Mouse (Mus musculus): ENCODE measurements around the gene Tiam1. TPM values are rescaled to one million over a fixed set of nuclear protein-coding genes. Genes with fewer than 3 reads are reported as not detected.

Gene Tiam1
- total and polyA plus RNA-seq, 2 experiments = 0.27 to 0.65 TPM

DNA sequence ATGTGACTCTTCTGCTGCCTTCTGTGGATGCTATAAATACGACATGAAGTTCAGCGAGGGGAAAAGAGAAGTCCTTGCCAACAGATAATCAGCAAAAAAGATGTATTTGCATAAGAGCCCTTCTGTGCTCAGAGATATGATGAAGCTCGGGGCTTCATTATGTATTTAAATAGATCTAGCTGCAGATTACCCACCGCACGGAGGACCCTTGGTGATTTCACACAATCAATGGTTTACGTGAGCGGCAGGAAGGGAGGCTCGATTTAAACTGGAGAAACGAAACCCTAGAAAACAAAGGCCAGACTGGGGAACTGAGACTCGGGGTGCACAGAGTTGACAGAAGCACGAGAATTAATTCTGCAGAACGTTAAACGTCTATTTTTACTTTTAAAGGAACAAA, 272.2 kb downstream of the Tiam1 start:
- TF ChIP-seq CTCF (IDR thresholded peaks at IDR 0.05; ENCODE audit: low read depth, low read length) = no peak
- TF ChIP-seq POLR2A (IDR thresholded peaks at IDR 0.05; ENCODE audit: extremely low read depth, insufficient read depth, low read length) = no peak
- peak; percentile 20 for DNase-seq (ENCODE audit: extremely low read depth, low read depth, low spot score)
- no peaks in the 10 kb centered on the region for H3K4me1 ChIP-seq (ENCODE audit: control insufficient read depth, insufficient read depth, low read length)
- no peak overlapping the region for H3K9ac ChIP-seq (ENCODE audit: low read depth, low read length)
- no peaks in the 10 kb centered on the region for H3K27me3 ChIP-seq (ENCODE audit: control insufficient read depth, insufficient read depth, low read length)
- no peaks in the 10 kb centered on the region for H3K79me2 ChIP-seq (ENCODE audit: control insufficient read depth, insufficient read depth, low read length)
- H3K4me3 ChIP-seq (ENCODE audit: insufficient read depth, low read depth, low read length) = no peak overlapping the region
- no peaks in the 10 kb centered on the region for H3K36me3 ChIP-seq (ENCODE audit: control insufficient read depth, insufficient read depth, low read length)
- no peak overlapping the region for H3K27ac ChIP-seq (replicated peaks; ENCODE audit: insufficient read depth, low read depth, low read length)
- 72% methylated on average over 13 of the region's 13 CpGs for WGBS

DNA sequence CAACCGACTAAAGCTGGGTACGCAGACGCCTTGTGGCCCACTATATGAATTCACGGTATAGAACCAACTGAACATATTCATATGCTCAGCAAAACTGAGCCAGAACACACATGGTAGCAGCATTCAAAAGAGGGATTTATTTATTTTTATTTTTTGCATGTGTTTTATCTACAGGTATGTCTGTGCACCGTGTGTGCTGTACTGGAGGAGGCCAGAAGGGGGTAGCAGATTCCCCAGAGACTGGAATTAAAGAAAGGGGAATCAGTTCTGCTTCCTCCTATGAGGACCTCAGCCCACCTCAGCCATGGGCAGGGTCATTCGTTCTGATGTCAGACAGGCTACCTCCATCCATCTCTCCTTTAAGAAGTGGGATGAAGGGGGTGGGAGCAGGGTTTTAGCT, 273.5 kb downstream of the Tiam1 start:
- Histone ChIP-seq H3K4me3 (ENCODE audit: insufficient read depth, low read depth, low read length) (no peak overlapping the region), H3K79me2 (ENCODE audit: control insufficient read depth, insufficient read depth, low read length) (no peaks in the 10 kb centered on the region), H3K27ac (replicated peaks; ENCODE audit: insufficient read depth, low read depth, low read length) (no peak overlapping the region), H3K9ac (ENCODE audit: low read depth, low read length) (no peak overlapping the region), H3K36me3 (ENCODE audit: control insufficient read depth, insufficient read depth, low read length) (no peaks in the 10 kb centered on the region), H3K4me1 (ENCODE audit: control insufficient read depth, insufficient read depth, low read length) (no peaks in the 10 kb centered on the region), H3K27me3 (ENCODE audit: control insufficient read depth, insufficient read depth, low read length) (no peaks in the 10 kb centered on the region)
- TF ChIP-seq CTCF (IDR thresholded peaks at IDR 0.05; ENCODE audit: low read depth, low read length) = no peak
- no peak for TF ChIP-seq POLR2A (IDR thresholded peaks at IDR 0.05; ENCODE audit: extremely low read depth, insufficient read depth, low read length)
- 97% methylated on average over 6 of the region's 6 CpGs for WGBS
- DNase-seq (ENCODE audit: extremely low read depth, low read depth, low spot score) = no peak

- TF ChIP-seq CTCF (IDR thresholded peaks at IDR 0.05; ENCODE audit: low read depth, low read length) = no peak
- no peak for TF ChIP-seq POLR2A (IDR thresholded peaks at IDR 0.05; ENCODE audit: extremely low read depth, insufficient read depth, low read length)
- Histone ChIP-seq H3K9ac (ENCODE audit: low read depth, low read length) (no peak overlapping the region), H3K4me1 (ENCODE audit: control insufficient read depth, insufficient read depth, low read length) (no peaks in the 10 kb centered on the region), H3K79me2 (ENCODE audit: control insufficient read depth, insufficient read depth, low read length) (no peaks in the 10 kb centered on the region), H3K27ac (replicated peaks; ENCODE audit: insufficient read depth, low read depth, low read length) (no peak overlapping the region), H3K36me3 (ENCODE audit: control insufficient read depth, insufficient read depth, low read length) (no peaks in the 10 kb centered on the region), H3K27me3 (ENCODE audit: control insufficient read depth, insufficient read depth, low read length) (no peaks in the 10 kb centered on the region), H3K4me3 (ENCODE audit: insufficient read depth, low read depth, low read length) (no peak overlapping the region)
- WGBS = 82% methylated on average over 3 of the region's 3 CpGs
- DNase-seq (ENCODE audit: extremely low read depth, low read depth, low spot score) = no peak
Measured at GRCm38 (mm10) chr16:89868502-89868901, 275.1 kb downstream of the Tiam1 start.

GRCm38 (mm10) chr16:89867212-89867829, 276.2 kb downstream of the Tiam1 start:
- DNase-seq (ENCODE audit: extremely low read depth, low read depth, low spot score) = no peak
- Histone ChIP-seq H3K4me1 (ENCODE audit: control insufficient read depth, insufficient read depth, low read length) (no peaks in the 10 kb centered on the region), H3K27me3 (ENCODE audit: control insufficient read depth, insufficient read depth, low read length) (no peaks in the 10 kb centered on the region), H3K9ac (ENCODE audit: low read depth, low read length) (no peak overlapping the region), H3K36me3 (ENCODE audit: control insufficient read depth, insufficient read depth, low read length) (no peaks in the 10 kb centered on the region), H3K27ac (replicated peaks; ENCODE audit: insufficient read depth, low read depth, low read length) (no peak overlapping the region), H3K4me3 (ENCODE audit: insufficient read depth, low read depth, low read length) (no peak overlapping the region), H3K79me2 (ENCODE audit: control insufficient read depth, insufficient read depth, low read length) (no peaks in the 10 kb centered on the region)
- TF ChIP-seq POLR2A (IDR thresholded peaks at IDR 0.05; ENCODE audit: extremely low read depth, insufficient read depth, low read length) = no peak
- TF ChIP-seq CTCF (IDR thresholded peaks at IDR 0.05; ENCODE audit: low read depth, low read length) = no peak
- WGBS = 93% methylated on average over 26 of the region's 26 CpGs

DNA sequence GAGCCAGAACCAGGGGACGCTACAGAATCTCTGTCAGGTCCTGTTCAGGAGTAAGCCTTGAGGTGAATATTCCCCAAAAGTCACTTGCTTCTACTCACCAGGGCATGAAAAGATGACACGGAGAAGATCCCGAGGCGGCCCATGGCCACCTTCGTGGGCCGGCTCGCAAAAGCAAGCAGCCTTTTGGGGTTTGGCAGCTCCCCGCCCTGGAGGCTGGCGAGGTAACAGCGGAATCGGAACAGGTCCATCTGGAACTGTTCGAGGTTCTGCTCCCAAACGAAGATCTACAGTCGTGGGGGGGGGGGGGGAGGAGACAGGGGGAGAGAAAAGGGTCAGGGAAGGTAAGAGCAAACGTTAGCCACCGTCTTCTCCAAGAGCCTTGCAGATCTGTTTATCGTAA, 278.4 kb downstream of the Tiam1 start:
- Histone ChIP-seq H3K9ac (ENCODE audit: low read depth, low read length) (no peak overlapping the region), H3K36me3 (ENCODE audit: control insufficient read depth, insufficient read depth, low read length) (no peaks in the 10 kb centered on the region), H3K79me2 (ENCODE audit: control insufficient read depth, insufficient read depth, low read length) (no peaks in the 10 kb centered on the region), H3K27me3 (ENCODE audit: control insufficient read depth, insufficient read depth, low read length) (no peaks in the 10 kb centered on the region), H3K4me3 (ENCODE audit: insufficient read depth, low read depth, low read length) (no peak overlapping the region), H3K4me1 (ENCODE audit: control insufficient read depth, insufficient read depth, low read length) (no peaks in the 10 kb centered on the region), H3K27ac (replicated peaks; ENCODE audit: insufficient read depth, low read depth, low read length) (no peak overlapping the region)
- TF ChIP-seq CTCF (IDR thresholded peaks at IDR 0.05; ENCODE audit: low read depth, low read length) (no peak), POLR2A (IDR thresholded peaks at IDR 0.05; ENCODE audit: extremely low read depth, insufficient read depth, low read length) (no peak)
- DNase-seq (ENCODE audit: extremely low read depth, low read depth, low spot score) = no peak
- WGBS = 88% methylated on average over 17 of the region's 17 CpGs

- H3K9ac ChIP-seq (ENCODE audit: low read depth, low read length) = no peak overlapping the region
Measured at GRCm38 (mm10) chr16:89864710-89865109, 278.9 kb downstream of the Tiam1 start.

More at GRCm38 (mm10) chr16:89864710-89865109, 278.9 kb downstream of the Tiam1 start:
- no peaks in the 10 kb centered on the region for H3K79me2 ChIP-seq (ENCODE audit: control insufficient read depth, insufficient read depth, low read length)
- H3K4me3 ChIP-seq (ENCODE audit: insufficient read depth, low read depth, low read length) = no peak overlapping the region
- no peaks in the 10 kb centered on the region for H3K27me3 ChIP-seq (ENCODE audit: control insufficient read depth, insufficient read depth, low read length)
- no peaks in the 10 kb centered on the region for H3K4me1 ChIP-seq (ENCODE audit: control insufficient read depth, insufficient read depth, low read length)
- peak; percentile 4 for DNase-seq (ENCODE audit: extremely low read depth, low read depth, low spot score)
- no peaks in the 10 kb centered on the region for H3K36me3 ChIP-seq (ENCODE audit: control insufficient read depth, insufficient read depth, low read length)
- TF ChIP-seq POLR2A (IDR thresholded peaks at IDR 0.05; ENCODE audit: extremely low read depth, insufficient read depth, low read length) = no peak
- TF ChIP-seq CTCF (IDR thresholded peaks at IDR 0.05; ENCODE audit: low read depth, low read length) = no peak
- 81% methylated on average over 3 of the region's 3 CpGs for WGBS
- H3K27ac ChIP-seq (replicated peaks; ENCODE audit: insufficient read depth, low read depth, low read length) = no peak overlapping the region
